Mouse (Mus musculus) lung, adult 2 months (tissue): ENCODE measurements around the gene Dnaja3.

Experiments
- CTCF ChIP-seq: fragments of 200-500 bp; IDR thresholded peaks from 2 replicates; pipeline ENCODE4 v1.5.1; 2011; ENCODE audit warnings: mild to moderate bottlenecking, low read length, control low read depth; ENCODE audit not compliant: insufficient read depth
- POLR2A ChIP-seq: fragments of 200-500 bp; IDR thresholded peaks from 2 replicates; pipeline ENCODE4 v1.6.1; 2011; ENCODE audit warnings: low read depth, mild to moderate bottlenecking, control low read depth, low read length, borderline replicate concordance; ENCODE audit errors: extremely low read depth

DNA sequence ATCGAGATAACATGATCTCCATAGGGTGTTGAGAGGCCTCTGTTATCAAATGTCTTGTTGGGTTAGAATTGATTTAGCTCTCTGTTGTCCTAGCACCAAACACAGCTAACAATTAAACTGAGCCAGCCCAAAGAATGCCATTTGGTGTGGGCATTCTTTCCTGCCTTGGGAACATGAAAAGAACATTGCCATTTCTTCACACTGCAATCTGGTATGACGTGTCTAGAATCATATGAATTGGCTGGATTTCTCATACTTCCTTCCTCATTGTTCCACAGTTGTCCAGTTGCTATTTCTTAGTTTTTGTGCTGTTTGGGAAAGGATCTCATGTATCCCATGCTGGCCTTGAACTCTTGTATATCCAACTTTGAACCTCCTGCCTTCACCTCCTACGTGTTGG, 114.3 kb downstream of the Dnaja3 start:
- TF ChIP-seq CTCF, result no peak
- TF ChIP-seq POLR2A, result no peak
